Mouse (Mus musculus) cerebellum, adult 2 months (tissue): ENCODE results near the gene Slc22a4. TPM values are rescaled to one million over a fixed set of nuclear protein-coding genes. Genes with fewer than 3 reads are reported as not detected.

ENCODE experiments used
- DNase-seq, 2 experiments: peaks; one replicate each; pipeline ENCODE4 v3.0.0; 2021
- H3K27ac ChIP-seq: fragments of 200-500 bp; 2 replicates; pipeline ENCODE4 v1.5.1; 2012; ENCODE audit warnings: low read length, control low read depth, inconsistent platforms; ENCODE audit not compliant: insufficient read depth
- H3K27me3 ChIP-seq: fragments of 200-500 bp; 2 replicates; pipeline ENCODE4 v1.6.1; 2012; ENCODE audit warnings: inconsistent platforms, mild to moderate bottlenecking, low read length, moderate library complexity; ENCODE audit not compliant: control insufficient read depth, insufficient read depth
- H3K4me1 ChIP-seq: fragments of 200-500 bp; 2 replicates; pipeline ENCODE4 v1.6.1; 2011; ENCODE audit warnings: low read length; ENCODE audit not compliant: control insufficient read depth, insufficient read depth
- H3K4me3 ChIP-seq: fragments of 200-500 bp; replicated peaks from 2 replicates; pipeline ENCODE3; 2011; ENCODE audit warnings: mild to moderate bottlenecking, low read depth, low read length, control low read depth; ENCODE audit not compliant: insufficient read depth
- CTCF ChIP-seq: fragments of 200-500 bp; IDR thresholded peaks from 2 replicates; pipeline ENCODE4 v1.5.1; 2011; ENCODE audit warnings: low read depth, mild to moderate bottlenecking, control low read depth, low read length, moderate library complexity, borderline replicate concordance; ENCODE audit not compliant: insufficient read depth
- POLR2A ChIP-seq: fragments of 200-500 bp; IDR thresholded peaks from 2 replicates; pipeline ENCODE4 v1.6.1; 2011; ENCODE audit warnings: low read length, control low read depth, borderline replicate concordance; ENCODE audit not compliant: insufficient read depth
- WGBS: fragments of 180-500 bp; shearing (Covaris S2); methylation state at CpG from one replicate; pipeline ENCODE4 v1.1.7; 2018; 5-methylcytosine and 5-hydroxymethylcytosine counted together
- polyA plus RNA-seq: library from polyadenylated mRNA; depleted of rRNA; stranded (reverse); fragments of >200 nt; gene quantifications from 2 replicates; pipeline ENCODE4 v1.2.3, GENCODE M21; 2012

Gene Slc22a4
- polyA plus RNA-seq, 1 experiment = 53.6 TPM

DNA sequence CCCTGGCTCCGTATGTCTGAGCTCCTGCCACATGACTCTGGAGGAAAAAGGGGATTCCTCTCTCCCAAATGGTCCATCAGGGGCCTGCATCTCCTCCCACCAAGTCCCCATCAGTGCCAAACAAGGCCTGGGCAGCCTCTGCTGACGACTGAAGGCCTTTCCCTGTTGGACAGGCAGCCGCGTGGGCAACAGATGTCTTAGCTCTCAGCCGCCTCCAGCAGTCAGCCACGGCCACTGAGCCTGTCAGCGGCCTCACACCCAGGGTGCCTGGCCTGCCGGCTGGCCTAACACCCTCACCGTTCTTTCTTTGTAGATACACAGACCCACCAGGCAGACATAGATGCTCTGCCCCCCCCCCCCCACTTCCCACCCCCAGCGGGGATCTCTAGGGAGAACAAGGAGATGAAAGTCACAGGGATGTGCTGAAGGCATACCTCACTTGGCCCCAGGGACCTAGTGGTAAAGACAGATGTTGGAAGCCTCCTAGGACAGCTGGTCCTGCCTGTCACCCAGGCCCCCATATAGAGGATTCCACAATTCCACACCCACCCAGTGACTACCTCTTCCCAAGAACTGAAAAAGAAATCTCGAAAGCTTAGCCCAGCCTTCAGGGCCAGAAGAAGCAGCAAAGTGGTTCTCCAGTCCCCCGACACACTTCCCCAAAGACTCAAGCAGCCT, 39.6 kb upstream of the Slc22a4 start:
- H3K4me1 ChIP-seq = peaks cover 20% of the 10 kb centered on the region
- no peak for DNase-seq
- WGBS = 52% methylated on average over 12 of the region's 12 CpGs
- no peak for TF ChIP-seq POLR2A
- TF ChIP-seq CTCF = no peak
- H3K27ac ChIP-seq = no peak overlapping the region
- H3K4me3 ChIP-seq = no peak overlapping the region
- H3K27me3 ChIP-seq = no peaks in the 10 kb centered on the region

DNA sequence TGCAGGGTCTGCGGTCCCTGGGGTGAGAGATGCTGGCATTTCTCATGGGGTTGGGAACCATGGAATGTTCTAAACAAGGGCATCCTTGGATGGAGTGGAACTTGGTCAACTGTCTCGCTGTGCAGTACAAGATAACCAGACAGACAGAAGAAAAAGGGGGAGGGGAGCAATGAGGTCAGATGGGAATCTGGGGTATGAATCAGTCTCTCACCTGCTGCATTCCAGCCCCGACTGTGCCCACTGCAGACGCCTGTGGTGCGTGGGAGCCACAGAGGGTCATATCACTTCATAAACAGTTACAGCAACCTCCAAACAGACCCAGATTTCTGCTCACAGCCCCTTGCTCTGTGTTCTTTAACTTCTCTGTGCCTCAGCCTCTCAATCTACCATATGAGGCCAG, 38.5 kb upstream of the Slc22a4 start:
- H3K4me3 ChIP-seq = no peak overlapping the region
- H3K4me1 ChIP-seq = peaks cover 20% of the 10 kb centered on the region
- no peaks in the 10 kb centered on the region for H3K27me3 ChIP-seq
- DNase-seq = no peak
- H3K27ac ChIP-seq = no peak overlapping the region
- 95% methylated on average over 5 of the region's 5 CpGs for WGBS
- TF ChIP-seq POLR2A (no peak), CTCF (no peak)

- DNase-seq = no peak
- TF ChIP-seq POLR2A (no peak), CTCF (no peak)
- 77% methylated on average over 4 of the region's 4 CpGs for whole genome bisulfite sequencing
Observed at GRCm38 (mm10) chr11:54065915-54066178, 38.0 kb upstream of the Slc22a4 start.

DNA sequence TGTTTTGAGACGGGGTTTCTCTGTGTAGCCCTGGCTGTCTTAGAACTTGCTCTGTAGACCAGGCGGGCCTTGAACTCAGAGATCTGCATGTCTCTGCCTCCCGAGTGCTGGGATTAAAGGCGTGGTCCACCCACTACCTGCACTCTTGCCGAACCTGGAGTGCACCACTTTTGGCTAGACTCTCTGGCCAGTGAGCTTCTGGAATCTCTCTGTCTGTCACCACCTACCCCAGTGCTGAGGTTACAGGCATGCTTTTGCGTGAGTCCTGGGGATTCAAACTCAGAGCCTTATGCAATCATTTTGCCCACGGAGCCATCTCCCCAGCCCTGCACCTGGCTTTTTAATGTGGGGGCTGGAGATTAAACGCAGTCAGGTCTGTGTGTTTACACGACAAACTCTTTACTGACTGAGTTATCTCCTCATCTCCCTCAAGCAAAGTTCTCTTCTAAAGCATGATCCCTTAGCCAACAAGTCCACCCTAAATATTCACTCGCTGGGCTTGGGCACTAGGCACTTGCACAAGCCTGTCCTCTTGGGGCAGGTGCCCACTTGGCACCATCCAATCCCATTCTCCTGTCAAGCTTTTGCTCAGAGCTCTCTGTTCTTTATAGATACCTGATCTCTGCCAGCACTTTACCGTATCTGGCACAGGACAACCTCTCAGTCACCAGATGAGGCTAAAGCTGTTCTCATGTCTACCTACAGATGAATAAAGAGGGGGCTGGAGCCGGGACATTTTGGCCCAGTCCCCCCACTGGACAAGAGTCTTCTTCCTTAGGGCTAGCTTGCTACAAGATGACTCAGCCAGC, 37.4 kb upstream of the Slc22a4 start:
- Histone ChIP-seq H3K4me3 (no peak overlapping the region), H3K4me1 (peaks cover 17% of the 10 kb centered on the region), H3K27ac (no peak overlapping the region), H3K27me3 (no peaks in the 10 kb centered on the region)
- no peak for DNase-seq
- no peak for TF ChIP-seq CTCF
- TF ChIP-seq POLR2A = no peak
- 81% methylated on average over 12 of the region's 12 CpGs for WGBS

More at GRCm38 (mm10) chr11:54065915-54066178, 38.0 kb upstream of the Slc22a4 start:
- peaks cover 17% of the 10 kb centered on the region for H3K4me1 ChIP-seq
- H3K27ac ChIP-seq = no peak overlapping the region
- no peak overlapping the region for H3K4me3 ChIP-seq
- H3K27me3 ChIP-seq = no peaks in the 10 kb centered on the region

- no peak overlapping the region for H3K4me3 ChIP-seq
- no peak for DNase-seq
- peaks cover 24% of the 10 kb centered on the region for H3K4me1 ChIP-seq
- 92% methylated on average over 3 of the region's 3 CpGs for WGBS
- TF ChIP-seq CTCF = no peak
- no peak for TF ChIP-seq POLR2A
- H3K27me3 ChIP-seq = no peaks in the 10 kb centered on the region
- H3K27ac ChIP-seq = no peak overlapping the region
Observed at GRCm38 (mm10) chr11:54064412-54064978, 36.6 kb upstream of the Slc22a4 start.

GRCm38 (mm10) chr11:54063472-54063775, 35.5 kb upstream of the Slc22a4 start:
- no peaks in the 10 kb centered on the region for H3K27me3 ChIP-seq
- H3K4me1 ChIP-seq = peaks cover 35% of the 10 kb centered on the region
- DNase-seq = no peak
- no peak overlapping the region for H3K4me3 ChIP-seq
- H3K27ac ChIP-seq = no peak overlapping the region
- WGBS = 69% methylated on average over 10 of the region's 10 CpGs
- no peak for TF ChIP-seq POLR2A

DNA sequence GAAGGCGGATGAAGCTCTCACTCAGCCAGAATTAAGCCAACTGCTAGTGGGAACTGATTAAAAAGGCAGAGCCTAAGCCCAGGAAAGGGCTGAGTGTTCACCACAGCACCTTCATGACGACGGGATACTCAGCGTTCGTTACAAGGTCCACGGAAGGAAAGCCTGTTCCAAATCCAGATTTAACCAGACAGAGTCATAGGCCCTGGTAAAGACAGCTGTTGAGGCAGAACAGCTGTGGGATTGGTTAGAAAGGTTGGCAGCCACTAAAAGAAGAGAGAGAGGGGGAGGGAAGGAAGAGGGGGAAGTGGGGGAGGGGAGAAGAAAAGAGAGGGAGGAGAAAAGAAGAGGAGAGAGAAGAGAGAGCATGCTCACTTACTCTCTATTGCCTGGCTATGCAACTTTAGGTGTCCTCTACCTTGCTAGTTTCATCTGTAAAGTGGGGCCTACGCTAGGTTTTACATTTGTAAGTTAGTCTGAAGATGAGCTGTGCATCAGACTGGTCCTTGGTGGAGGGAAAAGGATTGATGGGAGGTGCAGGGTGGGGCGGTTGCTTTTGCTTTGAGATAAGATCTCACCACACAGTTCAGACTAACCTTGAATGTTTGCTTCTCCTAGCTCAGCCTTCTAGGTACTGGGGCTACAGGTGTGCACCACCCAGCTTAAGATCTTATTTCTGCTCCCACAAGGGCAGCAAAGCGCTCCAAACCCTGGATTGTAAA, 35.0 kb upstream of the Slc22a4 start:
- no peak for DNase-seq
- Histone ChIP-seq H3K27me3 (no peaks in the 10 kb centered on the region), H3K27ac (no peak overlapping the region), H3K4me1 (peaks cover 39% of the 10 kb centered on the region), H3K4me3 (no peak overlapping the region)
- no peak for TF ChIP-seq CTCF
- TF ChIP-seq POLR2A = no peak
- 72% methylated on average over 9 of the region's 9 CpGs for WGBS
